ENCODE assay signal across 18 mouse cellular contexts in genomic region chr17:74290869-74291268, GRCm38 (mm10). TPM values are rescaled to one million over a fixed set of nuclear protein-coding genes. Genes with fewer than 3 reads are reported as not detected.
DNase-seq lines count a peak whose midpoint lies in the region; ATAC-seq and TF ChIP-seq lines count a peak whose summit lies in the region.
"Had no signal": no experiment of that assay in that cellular context is flagged by ENCODE, and none has a peak within 500 bp of the region (broad histone marks: within the 10 kb centered on the region; RNA-seq: fewer than 3 reads in every experiment).

No protein-coding gene starts in this region.

- H3K9ac ChIP-seq in forebrain, embryonic 12.5 days: 0 out of 2 replicates have a peak overlapping the region, but pooled peaks have one; percentile 17
- H3K9ac ChIP-seq in forebrain, embryonic 11.5 days (ENCODE audit: low read length): no peak overlapping the region
- no peak overlapping the region for H3K9ac ChIP-seq in lung, embryonic 14.5 days
- H3K9ac ChIP-seq in liver, embryonic 13.5 days: peak overlapping the region; percentile 70
- H3K9ac ChIP-seq: embryonic facial prominence, embryonic 15.5 days; hindbrain, embryonic 15.5 days; neural tube, embryonic 15.5 days had no signal

- no peak for DNase-seq in forebrain, embryonic 11.5 days (ENCODE audit: low spot score)
- peak; percentile 30 for DNase-seq in lung, embryonic 14.5 days
- DNase-seq in lung, adult 2 months: no peak
- no peak for DNase-seq in G1E (ENCODE audit: low spot score)
- no peak for DNase-seq in liver, embryonic 13.5 days
- no peak for DNase-seq in left cerebral cortex, postnatal 4 days
- no peak for DNase-seq in layer of hippocampus, postnatal 25 days (ENCODE audit: extremely low spot score in 1 of 2, low spot score in 1 of 2)
- DNase-seq: adrenal gland, postnatal 10 days; B cell, adult 2 months; cerebellum, postnatal 10 days; kidney, adult 9 months; layer of hippocampus, adult 9-11 months; right cerebral cortex, adult 18-20 months had no signal

- no peak for TF ChIP-seq POLR2A in lung, adult 2 months (IDR thresholded peaks at IDR 0.05; ENCODE audit: borderline replicate concordance, extremely low read depth, low read depth, low read length)

- peaks cover 14% of the 10 kb centered on the region; the same call in 1 of the 2 replicates for H3K36me3 ChIP-seq in forebrain, embryonic 12.5 days (replicated peaks)
- no peaks in the 10 kb centered on the region; the same call in 1 of the 2 replicates for H3K36me3 ChIP-seq in forebrain, embryonic 11.5 days (ENCODE audit: control insufficient read depth, insufficient read depth, low read length)
- no peaks in the 10 kb centered on the region for H3K36me3 ChIP-seq in lung, embryonic 14.5 days (ENCODE audit: insufficient read depth)
- H3K36me3 ChIP-seq in G1E (replicated peaks): peaks cover 29% of the 10 kb centered on the region
- H3K36me3 ChIP-seq in liver, embryonic 13.5 days: peaks cover 17% of the 10 kb centered on the region
- H3K36me3 ChIP-seq: hindbrain, embryonic 15.5 days had no signal

- H3K9me3 ChIP-seq in forebrain, embryonic 12.5 days: no peaks in the 10 kb centered on the region
- no peaks in the 10 kb centered on the region for H3K9me3 ChIP-seq in forebrain, embryonic 11.5 days (ENCODE audit: control insufficient read depth, low read length)
- no peaks in the 10 kb centered on the region for H3K9me3 ChIP-seq in lung, embryonic 14.5 days (ENCODE audit: low read depth, low read length)
- H3K9me3 ChIP-seq in G1E (replicated peaks): peaks cover 14% of the 10 kb centered on the region
- H3K9me3 ChIP-seq in liver, embryonic 13.5 days (replicated peaks): no peaks in the 10 kb centered on the region
- H3K9me3 ChIP-seq: embryonic facial prominence, embryonic 15.5 days; hindbrain, embryonic 15.5 days; neural tube, embryonic 15.5 days had no signal

- TF ChIP-seq CTCF in lung, embryonic 14.5 days (IDR thresholded peaks at IDR 0.05; ENCODE audit: low read depth): no peak
- TF ChIP-seq CTCF in lung, adult 2 months (IDR thresholded peaks at IDR 0.05; ENCODE audit: insufficient read depth, low read length): no peak
- TF ChIP-seq CTCF in G1E (IDR thresholded peaks at IDR 0.05; ENCODE audit: low read depth, low read length): no peak

- no peak overlapping the region for H3K4me3 ChIP-seq in forebrain, embryonic 12.5 days (replicated peaks)
- no peak overlapping the region for H3K4me3 ChIP-seq in forebrain, embryonic 11.5 days (ENCODE audit: low read depth, low read length)
- no peak overlapping the region for H3K4me3 ChIP-seq in lung, embryonic 14.5 days (ENCODE audit: low read depth, low read length)
- H3K4me3 ChIP-seq in lung, adult 2 months (replicated peaks; ENCODE audit: extremely low read depth, low read depth, low read length): no peak overlapping the region
- H3K4me3 ChIP-seq in G1E (ENCODE audit: low read depth, low read length): peak overlapping the region; percentile 48; the same call in 1 of the 2 replicates
- peak overlapping the region; percentile 34 for H3K4me3 ChIP-seq in liver, embryonic 13.5 days (replicated peaks)
- H3K4me3 ChIP-seq: embryonic facial prominence, embryonic 15.5 days; hindbrain, embryonic 15.5 days; neural tube, embryonic 15.5 days had no signal

- H3K4me1 ChIP-seq in forebrain, embryonic 12.5 days: peaks cover 22% of the 10 kb centered on the region
- H3K4me1 ChIP-seq in forebrain, embryonic 11.5 days (replicated peaks; ENCODE audit: control insufficient read depth, insufficient read depth, low read length): 0 out of 2 replicates have a peak, but pooled peaks cover 2% of the 10 kb centered on the region
- peaks cover 10% of the 10 kb centered on the region; the same call in 1 of the 2 replicates for H3K4me1 ChIP-seq in lung, embryonic 14.5 days (ENCODE audit: insufficient read depth)
- peaks cover 1% of the 10 kb centered on the region for H3K4me1 ChIP-seq in lung, adult 2 months (ENCODE audit: control insufficient read depth, insufficient read depth, low read length)
- peaks cover 50% of the 10 kb centered on the region for H3K4me1 ChIP-seq in G1E (ENCODE audit: insufficient read depth, low read depth, low read length)
- H3K4me1 ChIP-seq in liver, embryonic 13.5 days (replicated peaks): peaks cover 71% of the 10 kb centered on the region

- ATAC-seq in forebrain, embryonic 12.5 days (ENCODE audit: low FRiP score): no peak
- ATAC-seq in forebrain, embryonic 11.5 days (replicated peaks; ENCODE audit: low FRiP score): no peak
- ATAC-seq in lung, embryonic 14.5 days (ENCODE audit: insufficient read depth): no peak
- no peak for ATAC-seq in G1E (ENCODE audit: extremely low read depth, insufficient number of reproducible peaks, low FRiP score, poor library complexity, severe bottlenecking)
- no peak for ATAC-seq in liver, embryonic 13.5 days (ENCODE audit: low read depth)
- ATAC-seq: lung, postnatal 0 days had no signal

- no peak overlapping the region for H3K4me2 ChIP-seq in forebrain, embryonic 12.5 days
- no peak overlapping the region for H3K4me2 ChIP-seq in forebrain, embryonic 11.5 days (ENCODE audit: low read depth, low read length, severe bottlenecking)
- no peak overlapping the region for H3K4me2 ChIP-seq in lung, embryonic 14.5 days
- peak overlapping the region; percentile 77 for H3K4me2 ChIP-seq in liver, embryonic 13.5 days
- H3K4me2 ChIP-seq: embryonic facial prominence, embryonic 15.5 days; hindbrain, embryonic 15.5 days; neural tube, embryonic 15.5 days had no signal

- intact Hi-C loops in left cerebral cortex, postnatal 4 days (cut with DNase I): no loop called here

- H3K27me3 ChIP-seq in forebrain, embryonic 12.5 days: no peaks in the 10 kb centered on the region
- H3K27me3 ChIP-seq in forebrain, embryonic 11.5 days (ENCODE audit: control insufficient read depth, insufficient read depth, low read length): no peaks in the 10 kb centered on the region
- no peaks in the 10 kb centered on the region for H3K27me3 ChIP-seq in lung, embryonic 14.5 days (ENCODE audit: insufficient read depth, low read length)
- H3K27me3 ChIP-seq in G1E (ENCODE audit: insufficient read depth, low read length): no peaks in the 10 kb centered on the region
- no peaks in the 10 kb centered on the region for H3K27me3 ChIP-seq in liver, embryonic 13.5 days
- H3K27me3 ChIP-seq: embryonic facial prominence, embryonic 15.5 days; hindbrain, embryonic 15.5 days; neural tube, embryonic 15.5 days had no signal

- no peak overlapping the region for H3K27ac ChIP-seq in forebrain, embryonic 12.5 days
- no peak overlapping the region for H3K27ac ChIP-seq in forebrain, embryonic 11.5 days (ENCODE audit: low read depth, low read length)
- no peak overlapping the region for H3K27ac ChIP-seq in lung, embryonic 14.5 days (ENCODE audit: low read depth)
- H3K27ac ChIP-seq in liver, embryonic 13.5 days: peak overlapping the region; percentile 88
- H3K27ac ChIP-seq: embryonic facial prominence, embryonic 15.5 days; hindbrain, embryonic 15.5 days; neural tube, embryonic 15.5 days had no signal

RNA-seq across cellular contexts. Expression of gene Memo1, which starts 4.5 kb away (rescaled TPM):
- polyA plus RNA-seq in forebrain, embryonic 12.5 days (2016; fragmentation: Nextera tagmentation; extraction: Ambion mirVana): 71.1 and 77.4 TPM in 2 replicates
- 77.9 and 83.7 TPM in 2 replicates for polyA plus RNA-seq in forebrain, embryonic 11.5 days (2014; fragmentation: Nextera tagmentation; extraction: Ambion mirVana)
- polyA plus RNA-seq in lung, embryonic 14.5 days (2014; fragmentation: Nextera tagmentation; extraction: Ambion mirVana): 98.1 and 99.2 TPM in 2 replicates
- polyA plus RNA-seq in lung, adult 2 months (2012; rRNA removed): 18.2 and 23.3 TPM in 2 replicates
- total RNA-seq in G1E (2014; fragmentation: Nextera tagmentation) (88.7 and 110 TPM in 2 replicates), G1E (2017) (194 and 216 TPM in 2 replicates)
- 61.6 and 76.8 TPM in 2 replicates for polyA plus RNA-seq in G1E (2012)
- polyA plus RNA-seq in liver, embryonic 13.5 days (2015; fragmentation: Nextera tagmentation; extraction: Ambion mirVana): 108 and 111 TPM in 2 replicates
- total RNA-seq in left cerebral cortex, postnatal 4 days (2021): 10 to 100 TPM; 72.2 to 80.8 TPM
- total RNA-seq in layer of hippocampus, postnatal 25 days (2021): 10 to 100 TPM; 39.6 to 48.5 TPM

RNA-seq across cellular contexts. Expression of gene Dpy30, which starts 32.9 kb away (rescaled TPM):
- 252 and 269 TPM in 2 replicates for polyA plus RNA-seq in forebrain, embryonic 12.5 days (2016; fragmentation: Nextera tagmentation; extraction: Ambion mirVana)
- 244 and 285 TPM in 2 replicates for polyA plus RNA-seq in forebrain, embryonic 11.5 days (2014; fragmentation: Nextera tagmentation; extraction: Ambion mirVana)
- 202 and 207 TPM in 2 replicates for polyA plus RNA-seq in lung, embryonic 14.5 days (2014; fragmentation: Nextera tagmentation; extraction: Ambion mirVana)
- 23.5 and 28.7 TPM in 2 replicates for polyA plus RNA-seq in lung, adult 2 months (2012; rRNA removed)
- 92.3 and 106 TPM in 2 replicates for total RNA-seq in G1E (2014; fragmentation: Nextera tagmentation)
- 128 and 130 TPM in 2 replicates for total RNA-seq in G1E (2017)
- polyA plus RNA-seq in G1E (2012): 67.8 and 76.2 TPM in 2 replicates
- polyA plus RNA-seq in liver, embryonic 13.5 days (2015; fragmentation: Nextera tagmentation; extraction: Ambion mirVana): 198 and 225 TPM in 2 replicates
- 10 to 100 TPM; 73.7 to 74.0 TPM for total RNA-seq in left cerebral cortex, postnatal 4 days (2021)
- total RNA-seq in layer of hippocampus, postnatal 25 days (2021): 10 to 100 TPM; 49.7 to 51.6 TPM

RNA-seq across cellular contexts. Expression of gene Spast, which starts 47.9 kb away (rescaled TPM):
- 28.5 and 39.7 TPM in 2 replicates for polyA plus RNA-seq in forebrain, embryonic 12.5 days (2016; fragmentation: Nextera tagmentation; extraction: Ambion mirVana)
- 41.1 and 45.1 TPM in 2 replicates for polyA plus RNA-seq in forebrain, embryonic 11.5 days (2014; fragmentation: Nextera tagmentation; extraction: Ambion mirVana)
- polyA plus RNA-seq in lung, embryonic 14.5 days (2014; fragmentation: Nextera tagmentation; extraction: Ambion mirVana): 25.8 and 26.7 TPM in 2 replicates
- polyA plus RNA-seq in lung, adult 2 months (2012; rRNA removed): 5.1 and 5.9 TPM in 2 replicates
- 31.2 and 31.6 TPM in 2 replicates for total RNA-seq in G1E (2014; fragmentation: Nextera tagmentation)
- 33.9 and 41.2 TPM in 2 replicates for total RNA-seq in G1E (2017)
- polyA plus RNA-seq in G1E (2012): 7.9 and 10.4 TPM in 2 replicates
- 6.2 and 6.4 TPM in 2 replicates for polyA plus RNA-seq in liver, embryonic 13.5 days (2015; fragmentation: Nextera tagmentation; extraction: Ambion mirVana)
- total RNA-seq in left cerebral cortex, postnatal 4 days (2021): 100 to 1,000 TPM; 131 to 141 TPM
- total RNA-seq in layer of hippocampus, postnatal 25 days (2021): 10 to 100 TPM; 57.4 to 61.0 TPM

Comparison
In these comparisons a context has a peak if more than half of its experiments do, and no peak if none do; other contexts are left out.
1. H3K9ac ChIP-seq: peak in forebrain, embryonic 12.5 days (single experiment) and liver, embryonic 13.5 days (single experiment); none in forebrain, embryonic 11.5 days (single experiment) and lung, embryonic 14.5 days (single experiment).
2. H3K4me3 ChIP-seq: peak in G1E (single experiment) and liver, embryonic 13.5 days (single experiment); none in forebrain, embryonic 12.5 days (single experiment), forebrain, embryonic 11.5 days (single experiment), lung, embryonic 14.5 days (single experiment) and lung, adult 2 months (single experiment).